Mouse (Mus musculus) neural tube, embryonic 12.5 days (tissue): ENCODE data around the gene Hebp1. TPM values are rescaled to one million over a fixed set of nuclear protein-coding genes. Genes with fewer than 3 reads are reported as not detected.

ENCODE experiments used
- ATAC-seq: fragments of 200-750 bp; cut with Nextera tagmentation; 2 replicates; pipeline ENCODE4 v1.8.0; 2017; ENCODE audit warnings: low read depth, mild to moderate bottlenecking, moderate TSS enrichment, moderate library complexity; ENCODE audit not compliant: low FRiP score
- H3K27ac ChIP-seq: fragments of 300-500 bp; sonication (generic); 2 replicates; pipeline ENCODE4 v1.5.1; 2016
- H3K27me3 ChIP-seq: fragments of 300-500 bp; sonication (generic); replicated peaks from 2 replicates; pipeline ENCODE4 v1.6.1; 2016; ENCODE audit warnings: mild to moderate bottlenecking
- H3K36me3 ChIP-seq: fragments of 300-500 bp; sonication (generic); 2 replicates; pipeline ENCODE4 v1.6.1; 2016; ENCODE audit warnings: mild to moderate bottlenecking
- H3K4me1 ChIP-seq: fragments of 300-500 bp; sonication (generic); 2 replicates; pipeline ENCODE4 v1.6.1; 2016
- H3K4me2 ChIP-seq: fragments of 300-500 bp; sonication (generic); replicated peaks from 2 replicates; pipeline ENCODE4 v1.6.1; 2016; ENCODE audit warnings: mild to moderate bottlenecking
- H3K4me3 ChIP-seq: fragments of 300-500 bp; sonication (generic); 2 replicates; pipeline ENCODE4 v1.5.1; 2016
- H3K9ac ChIP-seq: fragments of 300-500 bp; sonication (generic); 2 replicates; pipeline ENCODE4 v1.6.1; 2016; ENCODE audit warnings: mild to moderate bottlenecking
- H3K9me3 ChIP-seq: fragments of 300-500 bp; sonication (generic); 2 replicates; pipeline ENCODE4 v1.6.1; 2016; ENCODE audit warnings: mild to moderate bottlenecking
- WGBS: fragments of 180-500 bp; shearing (Covaris S2); methylation state at CpG from one replicate; pipeline ENCODE4 v1.1.7; 2016; 5-methylcytosine and 5-hydroxymethylcytosine counted together
- polyA plus RNA-seq: library from polyadenylated mRNA; unstranded; fragments of >200 nt; fragmentation: Nextera tagmentation; extraction: Ambion mirVana; gene quantifications from 2 replicates; pipeline ENCODE4 v1.2.1, GENCODE M21; 2016

Gene Hebp1
- polyA plus RNA-seq, 1 experiment from 2014 or later = 5.2 TPM

DNA sequence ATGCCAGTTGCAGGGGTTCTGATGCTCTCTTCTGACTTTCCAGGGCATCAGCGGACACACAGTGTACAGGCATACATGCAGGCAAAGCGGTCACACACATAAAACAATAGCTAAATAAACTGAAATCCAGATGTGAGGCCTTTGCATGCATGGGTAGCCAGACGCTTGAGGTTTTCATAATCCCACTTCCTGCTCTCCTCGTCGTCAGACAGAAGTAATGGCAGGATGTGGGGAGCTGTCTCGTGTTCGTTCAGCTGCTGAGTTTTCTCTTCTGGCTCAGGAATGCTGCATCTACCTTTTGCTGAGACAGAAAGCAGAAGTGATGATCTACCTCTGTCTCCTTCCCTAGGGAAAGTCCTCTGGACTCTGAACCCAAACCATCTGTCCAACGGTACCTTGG is 20.5 kb upstream of the Hebp1 start:
- Histone ChIP-seq H3K9ac (no peak overlapping the region), H3K27me3 (no peaks in the 10 kb centered on the region), H3K4me2 (no peak overlapping the region), H3K9me3 (no peaks in the 10 kb centered on the region), H3K36me3 (peaks cover 30% of the 10 kb centered on the region; the same call in 1 of the 2 replicates), H3K27ac (no peak overlapping the region), H3K4me3 (no peak overlapping the region), H3K4me1 (no peaks in the 10 kb centered on the region)
- WGBS = 73% methylated on average over 8 of the region's 8 CpGs
- ATAC-seq = no peak

DNA sequence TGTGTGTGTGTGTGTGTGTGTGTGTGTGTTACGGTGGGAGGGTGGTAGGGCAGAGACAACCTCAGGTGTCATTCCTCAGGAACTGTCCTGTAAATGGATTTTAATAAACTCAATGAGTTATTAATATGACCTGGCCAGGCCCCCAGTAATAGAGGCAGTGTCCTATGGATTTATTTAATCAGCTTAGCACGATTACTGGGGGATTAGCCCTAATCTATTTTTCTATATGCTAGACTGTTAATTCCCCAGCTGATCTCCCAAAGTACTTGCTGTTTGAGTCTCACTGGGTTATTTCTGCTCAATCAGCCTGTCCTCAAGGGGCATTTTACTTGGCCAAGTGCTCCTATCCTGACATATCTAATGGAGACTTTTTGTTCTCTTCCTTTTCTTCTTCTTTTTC is 14.8 kb upstream of the Hebp1 start:
- Histone ChIP-seq H3K27ac (no peak overlapping the region), H3K36me3 (peaks cover 27% of the 10 kb centered on the region; the same call in 1 of the 2 replicates), H3K4me3 (no peak overlapping the region), H3K9ac (no peak overlapping the region), H3K4me2 (no peak overlapping the region), H3K4me1 (0 out of 2 replicates have a peak, but pooled peaks cover 6% of the 10 kb centered on the region), H3K9me3 (no peaks in the 10 kb centered on the region), H3K27me3 (no peaks in the 10 kb centered on the region)
- no peak for ATAC-seq
- WGBS = 98% methylated on average over 2 of the region's 2 CpGs

DNA sequence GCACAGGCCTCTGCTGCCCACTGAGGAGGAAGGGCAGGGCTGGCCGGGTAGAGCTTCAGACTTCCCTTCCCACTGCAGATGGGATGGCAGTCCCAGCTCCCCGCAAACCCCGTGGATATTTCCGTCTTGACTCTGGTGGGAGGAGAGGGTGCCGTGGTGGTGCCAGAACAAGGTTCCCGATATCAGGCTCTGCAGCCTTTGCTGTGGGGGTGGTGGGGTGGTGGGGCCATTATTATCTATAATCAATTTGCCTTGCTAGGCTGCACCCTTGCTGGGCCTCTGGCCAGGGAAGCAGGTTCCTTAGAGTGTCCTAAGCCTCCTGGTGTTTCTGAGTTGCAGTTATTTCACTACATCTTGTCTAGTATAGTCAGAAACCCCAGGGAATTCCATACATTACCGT is 13.3 kb upstream of the Hebp1 start:
- 0 out of 2 replicates have a peak, but pooled peaks cover 6% of the 10 kb centered on the region for H3K4me1 ChIP-seq
- no peak overlapping the region for H3K4me2 ChIP-seq
- WGBS = 74% methylated on average over 7 of the region's 7 CpGs
- H3K36me3 ChIP-seq = peaks cover 17% of the 10 kb centered on the region; the same call in 1 of the 2 replicates
- H3K27ac ChIP-seq = no peak overlapping the region
- H3K9me3 ChIP-seq = no peaks in the 10 kb centered on the region
- H3K4me3 ChIP-seq = no peak overlapping the region
- H3K27me3 ChIP-seq = no peaks in the 10 kb centered on the region
- no peak overlapping the region for H3K9ac ChIP-seq
- no peak for ATAC-seq

- Histone ChIP-seq H3K4me3 (no peak overlapping the region), H3K9ac (no peak overlapping the region), H3K4me1 (0 out of 2 replicates have a peak, but pooled peaks cover 6% of the 10 kb centered on the region), H3K36me3 (peaks cover 7% of the 10 kb centered on the region; the same call in 1 of the 2 replicates), H3K27ac (no peak overlapping the region), H3K27me3 (no peaks in the 10 kb centered on the region), H3K9me3 (no peaks in the 10 kb centered on the region), H3K4me2 (no peak overlapping the region)
- no peak for ATAC-seq
- 45% methylated on average over 8 of the region's 8 CpGs for WGBS
Observed at GRCm38 (mm10) chr6:135206909-135207308, 9.1 kb upstream of the Hebp1 start.

DNA sequence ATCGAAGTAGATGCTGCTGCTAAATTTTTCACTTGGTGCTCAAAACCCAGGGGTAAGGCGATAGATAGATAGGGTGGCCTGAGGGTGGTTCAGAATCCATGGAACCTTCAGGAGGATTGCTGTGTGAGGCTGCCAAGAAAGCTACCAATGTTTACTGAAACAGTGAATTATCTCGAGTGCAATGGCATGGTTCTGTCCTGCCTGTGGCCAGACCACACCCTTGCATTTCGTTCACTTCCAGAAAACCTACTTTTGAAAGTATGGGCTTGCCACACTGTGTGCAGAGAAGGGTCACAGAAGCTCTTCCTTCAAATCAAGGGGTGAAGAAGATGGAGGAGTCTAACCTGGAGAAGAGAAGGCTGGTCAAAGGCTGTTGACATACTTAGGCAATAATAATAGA is 8.0 kb upstream of the Hebp1 start:
- Histone ChIP-seq H3K4me3 (no peak overlapping the region), H3K4me1 (no peaks in the 10 kb centered on the region), H3K9ac (no peak overlapping the region), H3K27ac (no peak overlapping the region), H3K9me3 (no peaks in the 10 kb centered on the region), H3K4me2 (no peak overlapping the region), H3K36me3 (peaks cover 2% of the 10 kb centered on the region; the same call in 1 of the 2 replicates), H3K27me3 (no peaks in the 10 kb centered on the region)
- no peak for ATAC-seq
- 89% methylated on average over 4 of the region's 4 CpGs for WGBS

DNA sequence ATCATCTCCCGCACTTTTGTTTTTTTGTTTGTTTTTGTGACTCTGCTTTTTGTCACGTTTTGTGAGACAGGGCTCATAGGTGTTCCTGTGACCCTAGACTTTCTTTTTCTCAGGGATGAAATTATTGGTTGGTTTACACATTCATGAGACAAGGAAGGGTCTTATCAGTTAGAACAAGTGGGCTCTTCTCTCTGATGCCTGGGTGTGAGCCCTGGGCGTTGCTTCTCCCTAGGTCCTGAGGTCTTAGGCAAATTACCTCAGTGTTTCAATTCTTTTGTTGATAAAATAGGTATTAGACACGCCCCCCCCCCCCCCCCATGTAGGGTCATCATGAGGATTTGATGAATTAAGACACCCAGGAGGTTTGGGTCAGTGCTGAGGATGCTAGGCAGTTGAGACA is 7.0 kb upstream of the Hebp1 start:
- Histone ChIP-seq H3K4me1 (no peaks in the 10 kb centered on the region), H3K4me2 (no peak overlapping the region), H3K36me3 (peaks cover 2% of the 10 kb centered on the region; the same call in 1 of the 2 replicates), H3K27me3 (no peaks in the 10 kb centered on the region), H3K9me3 (no peaks in the 10 kb centered on the region), H3K9ac (no peak overlapping the region), H3K4me3 (no peak overlapping the region), H3K27ac (no peak overlapping the region)
- 66% methylated on average over 4 of the region's 4 CpGs for WGBS
- no peak for ATAC-seq

DNA sequence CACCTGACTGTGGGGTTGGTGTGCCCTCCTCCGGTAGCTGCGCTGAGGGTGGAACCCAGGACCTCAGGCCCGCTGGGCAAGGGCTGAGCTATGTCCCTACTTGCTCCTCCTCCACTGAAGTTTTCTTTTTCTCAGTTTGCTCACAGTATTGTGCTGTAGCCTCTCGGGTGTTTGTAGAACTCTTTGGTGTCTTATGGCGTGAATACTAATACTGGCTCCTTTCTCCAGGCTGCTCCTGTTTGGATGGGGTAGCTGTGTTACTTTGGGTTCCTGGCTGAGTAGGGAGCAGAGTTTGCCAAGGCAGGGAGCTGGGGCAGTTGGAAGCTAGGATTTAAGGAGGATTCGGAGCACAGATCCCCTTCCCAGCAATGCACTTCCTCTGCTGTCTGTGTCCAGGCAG is 5.9 kb upstream of the Hebp1 start:
- 68% methylated on average over 6 of the region's 6 CpGs for WGBS
- H3K27ac ChIP-seq = no peak overlapping the region
- no peaks in the 10 kb centered on the region for H3K4me1 ChIP-seq
- H3K27me3 ChIP-seq = no peaks in the 10 kb centered on the region
- ATAC-seq = no peak
- no peaks in the 10 kb centered on the region for H3K36me3 ChIP-seq
- H3K4me2 ChIP-seq = no peak overlapping the region
- no peaks in the 10 kb centered on the region for H3K9me3 ChIP-seq
- H3K4me3 ChIP-seq = no peak overlapping the region
- no peak overlapping the region for H3K9ac ChIP-seq

- no peaks in the 10 kb centered on the region for H3K36me3 ChIP-seq
- H3K4me2 ChIP-seq = no peak overlapping the region
- H3K4me3 ChIP-seq = no peak overlapping the region
- H3K4me1 ChIP-seq = peaks cover 2% of the 10 kb centered on the region
- H3K9me3 ChIP-seq = no peaks in the 10 kb centered on the region
- no peak for ATAC-seq
- 89% methylated on average over 6 of the region's 6 CpGs for WGBS
- H3K9ac ChIP-seq = no peak overlapping the region
- H3K27ac ChIP-seq = no peak overlapping the region
- no peaks in the 10 kb centered on the region for H3K27me3 ChIP-seq
Observed at GRCm38 (mm10) chr6:135202668-135203067, 4.8 kb upstream of the Hebp1 start.

GRCm38 (mm10) chr6:135200122-135200957 is 2.5 kb upstream of the Hebp1 start:
- Histone ChIP-seq H3K9me3 (no peaks in the 10 kb centered on the region), H3K4me2 (no peak overlapping the region), H3K9ac (no peak overlapping the region), H3K4me1 (peaks cover 5% of the 10 kb centered on the region), H3K27ac (no peak overlapping the region), H3K27me3 (no peaks in the 10 kb centered on the region), H3K36me3 (no peaks in the 10 kb centered on the region), H3K4me3 (no peak overlapping the region)
- 88% methylated on average over 16 of the region's 16 CpGs for WGBS
- ATAC-seq = no peak

DNA sequence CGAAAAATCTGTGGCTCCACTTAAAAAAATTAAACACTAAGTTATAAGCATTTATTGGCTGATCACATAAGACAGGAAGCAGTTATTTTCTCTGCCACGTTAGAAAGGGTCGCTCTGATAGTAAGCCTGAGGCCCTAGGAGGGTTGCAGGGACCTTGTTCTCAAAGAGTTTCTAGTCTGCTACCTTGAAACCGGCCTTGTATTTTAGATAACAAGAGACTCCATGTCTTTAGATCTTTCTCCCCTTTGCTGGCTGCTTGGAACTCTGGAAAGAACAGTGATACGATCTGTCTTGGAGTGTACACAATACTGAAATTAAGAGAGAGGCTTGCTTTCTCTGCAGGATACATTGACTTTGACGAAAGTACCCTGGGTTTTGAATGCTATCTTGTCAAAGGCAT is 904 bp upstream of the Hebp1 start:
- ATAC-seq = no peak
- H3K9ac ChIP-seq = peak overlapping the region; percentile 85; the same call in 1 of the 2 replicates

DNA sequence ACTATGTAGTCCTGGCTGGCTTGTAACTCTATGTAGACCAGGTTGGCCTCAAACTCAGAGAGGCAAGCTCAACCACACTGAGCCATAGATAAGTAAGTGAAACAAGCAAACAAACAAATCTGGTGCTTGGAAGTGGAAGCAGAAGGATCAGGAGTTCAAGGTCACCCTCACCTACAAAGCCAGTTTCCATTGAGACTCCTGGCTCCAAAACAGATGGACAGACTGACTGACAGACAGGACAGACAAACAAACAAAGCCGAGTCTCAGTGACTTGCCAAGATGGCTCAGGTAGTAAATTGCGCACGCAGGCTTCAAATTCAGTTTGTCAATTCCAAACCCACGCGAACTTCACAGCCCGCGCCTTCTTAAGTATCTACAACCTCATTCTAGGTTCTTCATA is 376 bp downstream of the Hebp1 start:
- no peaks in the 10 kb centered on the region for H3K27me3 ChIP-seq
- H3K27ac ChIP-seq = no peak overlapping the region
- H3K4me3 ChIP-seq = peak overlapping the region; percentile 87
- peaks cover 10% of the 10 kb centered on the region for H3K4me1 ChIP-seq
- 27% methylated on average over 7 of the region's 7 CpGs for WGBS
- H3K36me3 ChIP-seq = no peaks in the 10 kb centered on the region
- peak overlapping the region; percentile 90 for H3K4me2 ChIP-seq
- H3K9ac ChIP-seq = peak overlapping the region; percentile 85; the same call in 1 of the 2 replicates
- H3K9me3 ChIP-seq = no peaks in the 10 kb centered on the region
- no peak for ATAC-seq

More for the DNA sequence above, 904 bp upstream of the Hebp1 start:
- H3K4me2 ChIP-seq = peak overlapping the region; percentile 90
- H3K4me1 ChIP-seq = peaks cover 8% of the 10 kb centered on the region
- H3K27me3 ChIP-seq = no peaks in the 10 kb centered on the region
- 55% methylated on average over 6 of the region's 6 CpGs for WGBS
- no peaks in the 10 kb centered on the region for H3K36me3 ChIP-seq
- no peak overlapping the region for H3K27ac ChIP-seq
- peak overlapping the region; percentile 87 for H3K4me3 ChIP-seq
- H3K9me3 ChIP-seq = no peaks in the 10 kb centered on the region

- H3K9ac ChIP-seq = no peak overlapping the region
- ATAC-seq = no peak
- H3K4me2 ChIP-seq = no peak overlapping the region
- H3K4me3 ChIP-seq = no peak overlapping the region
- H3K9me3 ChIP-seq = no peaks in the 10 kb centered on the region
- H3K4me1 ChIP-seq = peaks cover 10% of the 10 kb centered on the region
- no peak overlapping the region for H3K27ac ChIP-seq
- no peaks in the 10 kb centered on the region for H3K27me3 ChIP-seq
- H3K36me3 ChIP-seq = no peaks in the 10 kb centered on the region
- 79% methylated on average over 8 of the region's 8 CpGs for WGBS
Observed at GRCm38 (mm10) chr6:135196707-135197106, 1.1 kb downstream of the Hebp1 start.

GRCm38 (mm10) chr6:135194907-135195306 is 2.9 kb downstream of the Hebp1 start:
- H3K27ac ChIP-seq = no peak overlapping the region
- no peaks in the 10 kb centered on the region for H3K27me3 ChIP-seq
- H3K9ac ChIP-seq = no peak overlapping the region
- H3K4me3 ChIP-seq = no peak overlapping the region
- no peaks in the 10 kb centered on the region for H3K9me3 ChIP-seq
- 79% methylated on average over 4 of the region's 4 CpGs for whole genome bisulfite sequencing
- H3K36me3 ChIP-seq = no peaks in the 10 kb centered on the region
- no peak overlapping the region for H3K4me2 ChIP-seq
- no peak for ATAC-seq
- H3K4me1 ChIP-seq = peaks cover 10% of the 10 kb centered on the region
